Mouse (Mus musculus) brain, adult 2 months (tissue): ENCODE measurements around the gene Rnd1.

Source experiments
- DNase-seq: peaks from one replicate; pipeline ENCODE4 v3.0.0; 2011; ENCODE audit warnings: low read depth, low spot score

The Rnd1 gene

GRCm38 (mm10) chr15:98676940-98677728 lies at the start of gene Rnd1:
TSS of gene Rnd1 (minus strand) at chr15:98677461.
- DNase-seq = peak; percentile 98

GRCm38 (mm10) chr15:98726746-98727145 lies 49.5 kb upstream of the Rnd1 start:
- DNase-seq = no peak

- no peak for DNase-seq
These were observed 48.8 kb upstream of the Rnd1 start for GRCm38 (mm10) chr15:98726079-98726478.

- DNase-seq = no peak
These were observed 47.2 kb upstream of the Rnd1 start for GRCm38 (mm10) chr15:98724441-98724840.

GRCm38 (mm10) chr15:98722854-98723253 lies 45.6 kb upstream of the Rnd1 start:
- no peak for DNase-seq

GRCm38 (mm10) chr15:98722191-98722590 lies 44.9 kb upstream of the Rnd1 start:
- no peak for DNase-seq

GRCm38 (mm10) chr15:98717301-98717700 lies 40.0 kb upstream of the Rnd1 start:
- DNase-seq = no peak

GRCm38 (mm10) chr15:98714230-98714652 lies 37.0 kb upstream of the Rnd1 start:
- DNase-seq = no peak

- peak; percentile 77 for DNase-seq
These were observed 33.2 kb upstream of the Rnd1 start for GRCm38 (mm10) chr15:98710442-98710841.

- peak; percentile 97 for DNase-seq
These were observed 30.6 kb upstream of the Rnd1 start, which contains the start of gene Ccdc65 for GRCm38 (mm10) chr15:98707766-98708372. TSS of gene Ccdc65 (plus strand) at chr15:98708207.

- DNase-seq = no peak
These were observed 27.1 kb upstream of the Rnd1 start for GRCm38 (mm10) chr15:98704312-98704711.

GRCm38 (mm10) chr15:98699190-98700105 lies 22.2 kb upstream of the Rnd1 start:
- DNase-seq = peak; percentile 94

GRCm38 (mm10) chr15:98696216-98696615 lies 19.0 kb upstream of the Rnd1 start:
- DNase-seq = no peak

GRCm38 (mm10) chr15:98695726-98696125 lies 18.5 kb upstream of the Rnd1 start:
- DNase-seq = no peak

GRCm38 (mm10) chr15:98692171-98692715 lies 15.0 kb upstream of the Rnd1 start:
- DNase-seq = no peak

GRCm38 (mm10) chr15:98691486-98692147 lies 14.4 kb upstream of the Rnd1 start:
- DNase-seq = peak; percentile 78

- DNase-seq = peak; percentile 60
These were observed 12.4 kb upstream of the Rnd1 start for GRCm38 (mm10) chr15:98689682-98690081.

GRCm38 (mm10) chr15:98685926-98686325 lies 8.7 kb upstream of the Rnd1 start:
- no peak for DNase-seq

GRCm38 (mm10) chr15:98683746-98684145 lies 6.5 kb upstream of the Rnd1 start:
- no peak for DNase-seq

- no peak for DNase-seq
These were observed 5.9 kb upstream of the Rnd1 start for GRCm38 (mm10) chr15:98683177-98683576.

GRCm38 (mm10) chr15:98681633-98682032 lies 4.4 kb upstream of the Rnd1 start:
- DNase-seq = no peak
